Mouse (Mus musculus) left cerebral cortex, postnatal 14 days (tissue): ENCODE measurements around the gene Zfp3. TPM values are rescaled to one million over a fixed set of nuclear protein-coding genes. Genes with fewer than 3 reads are reported as not detected.
A peak's percentile ranks its signal among the peaks of the same experiment; 100 is the strongest.
"Not testable (repeated sequence)": the region's sequence is repeated elsewhere in the genome, so short reads cannot be mapped to it uniquely, and the experiment has no call there.

ENCODE experiments used
- DNase-seq, 2 experiments: peaks; one replicate each; pipeline ENCODE4 v3.0.0; 2021 to 2022; ENCODE audit warnings: low spot score in 2 of 2, mixed read lengths in 1 of 2
- intact Hi-C: fragments of 180-260 bp; cut with DNase I; formaldehyde crosslinking; loops from one replicate; pipeline ENCODE4 v1.15.1; 2025
- total RNA-seq, 2 experiments: library from RNA; stranded (reverse); gene quantifications; 2 replicates each; pipeline ENCODE4 v1.2.3; 2021

Gene Zfp3
- total RNA-seq, 2 experiments from 2014 or later: 14.6 to 14.8 TPM

DNA sequence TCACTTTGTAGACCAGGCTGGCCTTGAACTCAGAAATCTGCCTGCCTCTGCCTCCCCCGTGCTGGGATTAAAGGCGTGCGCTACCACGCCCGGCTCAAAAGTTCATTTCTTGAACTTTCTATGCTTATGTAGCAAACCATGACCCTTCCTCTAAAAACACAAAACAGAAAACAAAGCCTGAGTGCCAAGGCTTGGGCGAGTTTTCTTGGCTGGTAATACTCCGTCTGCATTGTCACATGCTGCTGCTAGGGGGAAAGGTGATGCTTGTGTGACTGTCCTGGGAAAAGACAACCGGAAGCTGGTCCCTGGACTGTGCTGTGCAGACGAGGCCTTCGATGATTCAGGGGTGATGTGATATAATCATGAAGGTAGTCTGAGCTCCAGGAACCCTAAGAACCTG, 10.9 kb upstream of the Zfp3 start:
- DNase-seq: no peak
- intact Hi-C loops: no loop called here

- intact Hi-C loops: no loop called here
- DNase-seq: no peak
Measured at GRCm38 (mm10) chr11:70754476-70754875, 9.5 kb upstream of the Zfp3 start.

DNA sequence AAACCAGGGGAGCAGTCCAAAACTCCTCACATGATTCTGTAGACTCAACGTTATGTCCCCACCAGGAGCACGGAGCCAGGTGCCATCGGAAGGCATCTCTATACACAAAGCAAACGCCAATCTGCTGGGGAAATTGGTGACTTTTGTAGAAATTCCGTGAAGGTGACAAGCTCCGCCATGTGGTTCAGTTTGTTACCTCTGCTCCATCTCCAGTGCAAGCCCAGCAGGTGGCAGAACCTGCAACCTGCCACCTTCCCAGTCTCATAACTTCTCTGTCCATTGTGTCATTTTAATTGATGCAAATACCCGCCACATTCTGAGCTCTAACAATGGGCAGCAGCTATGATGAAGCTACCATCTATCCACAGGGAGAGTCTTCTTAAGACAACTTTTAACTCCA, 9.1 kb upstream of the Zfp3 start:
- DNase-seq: no peak
- intact Hi-C loops: loop anchor here (5.0 kb wide), 4 partner anchors 73 to 323 kb away; partner anchors contain the start of genes Arrb2 and Gltpd2

DNA sequence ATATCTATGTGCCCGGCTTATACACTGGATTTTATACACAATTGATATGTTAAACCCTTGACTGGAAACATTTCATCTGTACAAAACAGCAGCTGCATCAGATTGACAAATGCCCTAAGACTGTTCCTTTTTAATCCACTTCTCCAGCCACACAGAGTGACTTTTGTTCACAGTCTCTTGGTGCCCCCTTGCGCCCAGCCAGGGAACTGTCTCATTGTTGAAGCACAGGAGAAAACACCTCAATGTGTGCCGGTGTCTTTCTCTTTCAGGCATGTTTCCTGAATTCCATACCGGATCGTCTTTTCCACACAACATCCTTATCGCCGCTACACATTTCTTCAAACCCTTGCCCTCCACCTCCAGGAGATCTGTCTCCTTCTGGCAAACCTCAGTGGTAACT, 8.4 kb upstream of the Zfp3 start:
- DNase-seq: peak; percentile 81 to 88
- intact Hi-C loops: loop anchor here (5.0 kb wide), 4 partner anchors 73 to 323 kb away; partner anchors contain the start of genes Arrb2 and Gltpd2

- intact Hi-C loops, DNase-seq: not testable (repeated sequence)
Measured at GRCm38 (mm10) chr11:70760446-70760845, 3.6 kb upstream of the Zfp3 start.

GRCm38 (mm10) chr11:70762641-70763040, 1.4 kb upstream of the Zfp3 start:
- intact Hi-C loops: no loop called here
- no peak for DNase-seq

DNA sequence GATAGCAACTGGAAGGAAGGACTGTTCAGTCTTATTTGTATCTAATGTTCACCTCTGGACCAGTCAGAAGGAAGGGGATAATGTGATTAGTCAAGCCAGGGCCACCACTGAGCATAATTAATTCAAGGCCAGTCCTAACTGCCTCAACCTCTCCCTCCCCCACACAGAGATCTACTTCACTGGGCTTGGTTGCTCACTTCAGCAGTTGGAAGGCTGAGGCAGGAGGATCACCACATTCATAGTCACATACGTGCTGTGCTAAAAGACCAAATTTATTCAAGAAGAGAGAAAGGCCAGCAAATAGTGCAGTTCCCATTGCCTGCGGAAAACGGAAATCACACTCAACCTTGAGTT, 450 bp upstream of the Zfp3 start:
- no peak for DNase-seq
- intact Hi-C loops: no loop called here

DNA sequence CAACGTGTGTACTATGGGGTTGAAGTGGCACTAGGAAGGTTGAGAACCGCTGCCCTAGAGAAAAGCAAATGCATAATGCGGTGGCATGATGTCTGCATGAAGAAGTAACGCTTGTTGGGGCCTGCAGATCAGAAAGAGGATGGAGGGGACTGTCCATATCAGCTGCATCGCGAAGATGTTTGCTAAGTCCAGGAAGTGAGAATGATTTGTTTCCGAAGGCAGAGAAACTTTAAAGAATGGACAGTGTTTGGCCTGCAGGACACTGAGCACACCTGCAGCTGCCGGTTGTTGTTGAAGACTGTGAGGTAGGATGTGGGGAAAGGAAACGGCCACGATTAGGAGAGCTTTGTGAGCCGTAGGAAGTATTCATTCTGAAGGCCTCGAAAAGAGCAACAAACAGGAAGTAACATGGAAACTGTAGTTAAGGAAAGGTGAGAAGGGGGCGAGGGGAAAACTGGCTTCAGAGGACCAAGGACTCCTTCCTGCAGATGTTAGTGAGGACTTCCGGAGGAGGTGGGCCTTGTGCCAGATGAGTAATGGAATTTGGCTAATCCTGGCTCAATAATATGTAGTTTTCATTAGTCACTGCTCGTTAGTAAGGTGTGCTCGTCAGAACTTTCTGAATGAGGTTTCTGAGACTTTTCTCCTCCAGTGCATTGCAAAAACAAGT, 1.9 kb downstream of the Zfp3 start:
- intact Hi-C loops: no loop called here
- DNase-seq: no peak

DNA sequence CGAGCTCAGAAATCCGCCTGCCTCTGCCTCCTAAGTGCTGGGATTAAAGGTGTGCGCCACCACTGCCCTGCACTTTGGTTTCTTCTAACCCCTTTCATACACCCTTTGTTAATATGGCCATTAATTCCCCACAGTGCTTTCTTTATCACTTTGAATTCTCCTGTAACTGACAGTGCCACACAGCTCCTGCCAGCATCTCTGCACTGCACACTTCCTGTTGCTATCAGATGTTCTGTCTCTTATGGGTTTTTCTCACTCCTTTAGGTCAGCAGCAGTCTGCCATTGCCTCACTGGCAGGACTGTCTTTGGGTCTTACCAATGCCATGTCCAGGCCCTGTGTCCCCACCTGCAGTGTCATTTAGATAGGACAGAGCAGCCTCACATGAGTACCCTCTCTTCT, 6.8 kb downstream of the Zfp3 start:
- intact Hi-C loops: no loop called here
- DNase-seq: no peak

DNA sequence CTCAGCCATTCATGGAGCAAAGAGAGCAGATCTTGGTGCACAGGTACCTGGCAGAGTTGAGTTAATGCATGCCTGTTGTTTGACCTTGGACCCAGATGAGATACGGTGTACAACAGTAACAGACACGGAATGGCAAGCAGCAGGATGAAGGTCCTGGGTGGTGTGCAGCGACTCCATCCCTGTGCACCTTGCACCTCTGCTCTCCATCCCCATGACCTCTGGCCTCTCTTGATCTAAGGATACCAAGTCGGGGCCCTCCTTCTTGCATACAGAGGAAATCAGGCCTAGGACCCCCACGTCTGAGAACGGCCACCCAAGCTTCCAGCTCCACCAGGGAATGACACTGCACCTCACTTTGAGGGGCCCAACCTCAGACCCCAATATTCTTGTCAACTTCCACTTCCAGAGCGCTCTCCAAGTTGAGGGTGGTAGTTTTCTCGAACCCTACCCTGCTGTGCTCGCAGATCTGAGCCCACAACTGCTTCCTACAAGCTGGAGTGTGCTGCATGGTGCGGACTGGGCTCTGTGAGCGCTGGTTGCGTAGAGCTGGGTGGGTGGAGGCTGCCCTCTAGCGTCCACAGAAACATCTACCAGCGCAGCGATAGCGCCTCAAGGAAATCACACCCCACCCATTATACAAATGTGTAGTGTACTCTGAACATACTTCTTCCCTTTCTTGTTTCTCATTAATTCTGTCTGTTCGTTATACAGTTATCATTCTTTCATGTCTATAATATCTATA, 13.0 kb downstream of the Zfp3 start:
- intact Hi-C loops: no loop called here

DNA sequence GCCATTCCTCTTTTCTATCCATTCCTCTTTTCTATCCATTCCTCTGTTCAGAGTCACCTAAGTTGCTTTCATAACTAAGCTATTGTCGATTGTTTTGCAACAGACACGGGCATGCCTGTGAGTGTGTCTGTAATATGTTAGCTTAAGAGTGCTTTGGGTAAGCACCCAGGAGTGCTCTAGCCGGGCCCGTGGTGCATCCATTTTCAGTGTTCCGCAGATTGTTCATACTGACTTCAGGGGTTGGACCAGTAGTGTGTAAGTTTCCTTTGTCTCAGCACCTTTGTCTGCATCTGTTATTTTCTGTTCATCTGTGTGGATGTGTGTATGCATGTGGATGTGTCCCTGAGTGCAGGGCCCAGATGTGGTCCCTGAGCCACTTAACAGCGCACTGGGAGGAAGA, 13.6 kb downstream of the Zfp3 start:
- DNase-seq: no peak
- intact Hi-C loops: loop anchor here (1.0 kb wide), 1 partner anchor 38 kb away; no protein-coding TSS in a partner anchor

More for the DNA sequence above, 13.0 kb downstream of the Zfp3 start:
- peak; percentile 79 to 82 for DNase-seq

DNA sequence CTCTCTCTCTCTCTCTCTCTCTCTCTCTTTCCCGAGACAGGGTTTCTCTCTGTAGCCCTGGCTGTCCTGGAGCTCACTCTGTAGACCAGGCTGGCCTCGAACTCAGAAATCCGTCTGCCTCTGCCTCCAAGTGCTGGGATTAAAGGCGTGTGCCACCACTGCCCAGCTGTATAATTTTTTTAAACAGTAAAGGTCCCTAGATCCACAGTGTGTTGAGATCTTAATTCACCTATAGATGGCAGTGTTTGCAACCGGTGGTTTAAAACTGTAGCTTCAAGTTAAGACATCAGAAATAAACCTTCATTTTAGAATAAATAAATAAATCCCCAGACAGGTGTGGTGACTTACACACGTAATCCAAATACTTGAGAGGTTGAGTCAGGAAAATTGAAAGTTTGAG, 14.0 kb downstream of the Zfp3 start:
- peak in 1 of 2 experiments; percentile 37 for DNase-seq
- intact Hi-C loops: loop anchor here (1.0 kb wide), 1 partner anchor 37 kb away; no protein-coding TSS in a partner anchor

DNA sequence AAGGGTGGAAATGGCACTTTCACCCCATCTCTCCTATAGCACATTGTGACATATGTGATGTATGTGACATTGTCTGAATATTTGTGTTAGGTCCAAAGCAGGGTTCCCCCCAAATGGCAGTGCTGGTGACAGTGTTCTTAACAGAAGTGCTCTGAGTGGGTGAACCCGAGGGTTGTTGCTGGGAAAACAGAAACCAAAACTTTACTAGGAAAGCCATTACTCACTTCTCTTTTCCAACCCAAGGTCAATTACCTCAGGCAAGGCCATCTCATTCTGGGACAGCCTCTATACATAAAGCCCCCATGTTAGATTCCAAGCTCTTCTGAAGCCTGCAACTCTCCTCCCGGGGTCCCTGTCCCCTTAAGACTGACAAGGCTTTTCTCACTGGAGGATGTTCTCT, 21.9 kb downstream of the Zfp3 start:
- intact Hi-C loops: no loop called here
- DNase-seq: no peak

DNA sequence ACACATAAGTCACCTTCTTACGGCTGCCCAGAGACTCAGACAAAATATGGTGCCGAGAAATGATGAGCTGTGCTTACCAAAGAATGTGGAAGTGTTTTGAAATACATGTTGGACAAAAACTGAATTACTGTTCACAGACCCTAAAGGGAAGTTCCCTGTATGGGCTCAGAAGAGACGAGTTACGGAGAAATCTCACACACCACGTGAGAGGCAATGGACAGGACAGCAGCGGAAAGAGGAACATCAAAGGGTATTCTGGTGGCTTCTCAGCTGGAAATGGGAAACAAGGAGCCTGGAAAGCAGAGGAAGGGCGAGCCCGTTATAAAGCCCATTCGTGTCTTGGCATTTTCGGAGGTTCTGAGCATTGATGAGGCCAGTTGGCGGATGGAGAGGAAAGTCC, 23.0 kb downstream of the Zfp3 start:
- intact Hi-C loops: no loop called here
- no peak for DNase-seq

- intact Hi-C loops: no loop called here
- DNase-seq: no peak
Measured at GRCm38 (mm10) chr11:70788972-70789655, 25.1 kb downstream of the Zfp3 start.

- intact Hi-C loops: no loop called here
- DNase-seq: no peak
Measured at GRCm38 (mm10) chr11:70790426-70790825, 26.4 kb downstream of the Zfp3 start.

- no peak for DNase-seq
- intact Hi-C loops: no loop called here
Measured at GRCm38 (mm10) chr11:70790874-70791551, 27.0 kb downstream of the Zfp3 start.

- DNase-seq: no peak
- intact Hi-C loops: no loop called here
Measured at GRCm38 (mm10) chr11:70791676-70792075, 27.7 kb downstream of the Zfp3 start.

- intact Hi-C loops: no loop called here
- no peak for DNase-seq
Measured at GRCm38 (mm10) chr11:70792409-70792808, 28.4 kb downstream of the Zfp3 start.
